Mouse (Mus musculus) forebrain, embryonic 15.5 days (tissue): ENCODE measurements at regions not wholly inside any gene's neighbourhood (a gene's known extent, or its start where the extent isn't known, plus 50 kb on each side); places are given as distances from the start of the nearest gene placed in this dataset.

Source experiments
- ATAC-seq: fragments of 200-750 bp; cut with Nextera tagmentation; replicated peaks from 2 replicates; pipeline ENCODE4 v1.8.0; 2017; ENCODE audit warnings: mild to moderate bottlenecking, moderate TSS enrichment, moderate library complexity
- H3K27ac ChIP-seq: fragments of 300-500 bp; sonication (generic); replicated peaks from 2 replicates; pipeline ENCODE4 v1.5.1; 2015; ENCODE audit warnings: mild to moderate bottlenecking, inconsistent platforms
- H3K27me3 ChIP-seq: fragments of 300-500 bp; sonication (generic); 2 replicates; pipeline ENCODE4 v1.6.1; 2015; ENCODE audit warnings: inconsistent platforms
- H3K36me3 ChIP-seq: fragments of 300-500 bp; sonication (generic); 2 replicates; pipeline ENCODE4 v1.6.1; 2015; ENCODE audit warnings: mild to moderate bottlenecking, inconsistent platforms
- H3K4me1 ChIP-seq: fragments of 300-500 bp; sonication (generic); 2 replicates; pipeline ENCODE4 v1.6.1; 2015; ENCODE audit warnings: inconsistent platforms
- H3K4me2 ChIP-seq: fragments of 300-500 bp; sonication (generic); replicated peaks from 2 replicates; pipeline ENCODE4 v1.6.1; 2015; ENCODE audit warnings: mild to moderate bottlenecking, inconsistent platforms
- H3K4me3 ChIP-seq: fragments of 300-500 bp; sonication (generic); 2 replicates; pipeline ENCODE4 v1.5.1; 2015; ENCODE audit warnings: mild to moderate bottlenecking, inconsistent platforms
- H3K9ac ChIP-seq: fragments of 300-500 bp; sonication (generic); replicated peaks from 2 replicates; pipeline ENCODE4 v1.6.1; 2015; ENCODE audit warnings: mild to moderate bottlenecking, inconsistent platforms
- H3K9me3 ChIP-seq: fragments of 300-500 bp; sonication (generic); 2 replicates; pipeline ENCODE4 v1.6.1; 2016; ENCODE audit warnings: inconsistent platforms
- WGBS: fragments of 180-500 bp; shearing (Covaris S2); methylation state at CpG from one replicate; pipeline ENCODE4 v1.1.7; 2015; ENCODE audit warnings: mixed read lengths; 5-methylcytosine and 5-hydroxymethylcytosine counted together

- WGBS, result 73% methylated on average over 3 of the region's 3 CpGs
- peak; percentile 38; the same call in 1 of the 2 replicates for ATAC-seq
Observed at GRCm38 (mm10) chr7:55519579-55519978, 248.4 kb upstream of the Siglech start.

GRCm38 (mm10) chr7:55539827-55540320 lies 228.1 kb upstream of the Siglech start:
- 88% methylated on average over 4 of the region's 4 CpGs for WGBS
- H3K9me3 ChIP-seq, result no peaks in the 10 kb centered on the region
- ATAC-seq, result no peak
- no peak overlapping the region for H3K4me2 ChIP-seq
- no peaks in the 10 kb centered on the region for H3K27me3 ChIP-seq
- H3K27ac ChIP-seq, result no peak overlapping the region
- no peaks in the 10 kb centered on the region for H3K4me1 ChIP-seq
- no peak overlapping the region for H3K9ac ChIP-seq
- H3K4me3 ChIP-seq, result no peak overlapping the region
- no peaks in the 10 kb centered on the region for H3K36me3 ChIP-seq

More at GRCm38 (mm10) chr7:55519579-55519978, 248.4 kb upstream of the Siglech start:
- no peaks in the 10 kb centered on the region for H3K9me3 ChIP-seq
- no peak overlapping the region for H3K4me2 ChIP-seq
- no peak overlapping the region for H3K4me3 ChIP-seq
- H3K27ac ChIP-seq, result no peak overlapping the region
- H3K36me3 ChIP-seq, result no peaks in the 10 kb centered on the region
- no peak overlapping the region for H3K9ac ChIP-seq
- no peaks in the 10 kb centered on the region for H3K27me3 ChIP-seq
- H3K4me1 ChIP-seq, result no peaks in the 10 kb centered on the region

- no peak for ATAC-seq
- no peak overlapping the region for H3K4me2 ChIP-seq
- 69% methylated on average over 3 of the region's 3 CpGs for WGBS
- no peaks in the 10 kb centered on the region for H3K4me1 ChIP-seq
- no peak overlapping the region for H3K4me3 ChIP-seq
- no peaks in the 10 kb centered on the region for H3K27me3 ChIP-seq
- H3K36me3 ChIP-seq, result no peaks in the 10 kb centered on the region
- H3K27ac ChIP-seq, result no peak overlapping the region
- no peaks in the 10 kb centered on the region for H3K9me3 ChIP-seq
- H3K9ac ChIP-seq, result no peak overlapping the region
Observed at GRCm38 (mm10) chr7:55549211-55549610, 218.8 kb upstream of the Siglech start.

- ATAC-seq, result no peak
- no peaks in the 10 kb centered on the region for H3K9me3 ChIP-seq
- H3K4me1 ChIP-seq, result no peaks in the 10 kb centered on the region
- H3K27me3 ChIP-seq, result no peaks in the 10 kb centered on the region
- no peak overlapping the region for H3K4me2 ChIP-seq
- H3K27ac ChIP-seq, result no peak overlapping the region
- no peak overlapping the region for H3K4me3 ChIP-seq
- H3K36me3 ChIP-seq, result no peaks in the 10 kb centered on the region
- H3K9ac ChIP-seq, result no peak overlapping the region
- 94% methylated on average over 7 of the region's 7 CpGs for WGBS
Observed at GRCm38 (mm10) chr7:55573339-55573738, 194.6 kb upstream of the Siglech start.

GRCm38 (mm10) chr7:55581034-55581926 lies 186.7 kb upstream of the Siglech start:
- H3K9me3 ChIP-seq, result no peaks in the 10 kb centered on the region
- no peak overlapping the region for H3K4me2 ChIP-seq
- H3K27ac ChIP-seq, result peak overlapping the region; percentile 48
- 81% methylated on average over 2 of the region's 2 CpGs for WGBS
- peak; percentile 98 for ATAC-seq
- no peaks in the 10 kb centered on the region for H3K36me3 ChIP-seq
- no peak overlapping the region for H3K9ac ChIP-seq
- no peaks in the 10 kb centered on the region for H3K27me3 ChIP-seq
- H3K4me1 ChIP-seq, result 0 out of 2 replicates have a peak, but pooled peaks cover 3% of the 10 kb centered on the region
- no peak overlapping the region for H3K4me3 ChIP-seq
